Mouse (Mus musculus) gastrocnemius, postnatal 36 days (tissue): Measurements from ENCODE around the gene Ncor2. TPM values are rescaled to one million over a fixed set of nuclear protein-coding genes. Genes with fewer than 3 reads are reported as not detected.
"Not testable (repeated sequence)": the region's sequence is repeated elsewhere in the genome, so short reads cannot be mapped to it uniquely, and the experiment has no call there.

Experiments used
- DNase-seq, 2 experiments: peaks; one replicate each; pipeline ENCODE4 v3.0.0; 2022
- intact Hi-C: fragments of 180-260 bp; cut with DNase I; formaldehyde crosslinking; loops from one replicate; pipeline ENCODE4 v1.15.1; 2025
- long read RNA-seq, 2 experiments: library from polyadenylated mRNA; stranded (forward); transcript quantifications; one replicate each; pipeline ENCODE4 v2.0.0; 2021
- total RNA-seq, 2 experiments: library from RNA; stranded (reverse); gene quantifications; 2 replicates each; pipeline ENCODE4 v1.2.3; 2021

Gene Ncor2
- total RNA-seq = 100 to 1,000 TPM; 102 to 112 TPM
- long read RNA-seq, experiment 1, partial matches to known transcripts = 8 of 61 reads
- long read RNA-seq, experiment 1, other reads (novel, unspliced or antisense) = 52 of 61 reads
- long read RNA-seq, experiment 2, partial matches to known transcripts = 6 of 49 reads
- long read RNA-seq, experiment 2, other reads (novel, unspliced or antisense) = 41 of 49 reads

DNA sequence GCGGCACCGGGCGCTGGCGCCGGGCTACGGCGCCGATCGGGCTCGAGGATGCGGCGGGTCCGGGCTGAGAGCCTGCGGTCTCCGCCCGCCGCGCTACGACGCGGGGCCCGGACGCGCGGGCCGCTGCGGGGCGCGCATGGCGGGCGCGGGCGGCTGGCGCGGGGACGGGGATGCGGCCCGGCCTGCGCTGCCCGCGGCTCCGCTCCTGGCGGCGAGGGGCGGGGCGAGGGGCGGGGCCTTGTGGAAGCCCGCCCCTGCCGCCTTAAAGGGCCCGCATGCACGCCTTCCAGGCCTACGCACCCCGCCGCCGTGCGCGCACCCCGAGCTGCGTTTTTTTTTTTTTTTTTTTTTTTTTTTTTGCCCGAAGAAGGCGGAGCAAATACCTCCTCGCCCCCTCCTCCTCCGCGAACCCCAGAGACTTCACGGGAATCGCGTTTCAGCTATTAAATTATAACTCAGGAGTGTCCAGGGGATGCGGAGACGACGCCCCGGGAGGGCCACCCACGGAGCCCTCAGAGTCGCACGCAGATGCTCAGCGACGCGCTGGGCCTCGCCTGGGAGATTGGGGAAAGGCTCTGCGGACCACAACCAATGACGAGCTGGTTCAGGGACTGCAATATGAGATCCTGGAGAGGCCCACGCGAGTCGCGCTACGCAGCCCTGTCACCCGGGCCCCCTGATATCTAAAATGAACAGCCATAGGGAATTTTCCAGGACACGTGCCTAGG lies at the start of gene Ncor2:
Gene Ncor2, minus strand, starts transcription at position 213 of the 728 bp plus-strand sequence.
- intact Hi-C loops = loop anchor here (5.0 kb wide), 3 partner anchors 37 to 72 kb away; no protein-coding TSS in a partner anchor

DNA sequence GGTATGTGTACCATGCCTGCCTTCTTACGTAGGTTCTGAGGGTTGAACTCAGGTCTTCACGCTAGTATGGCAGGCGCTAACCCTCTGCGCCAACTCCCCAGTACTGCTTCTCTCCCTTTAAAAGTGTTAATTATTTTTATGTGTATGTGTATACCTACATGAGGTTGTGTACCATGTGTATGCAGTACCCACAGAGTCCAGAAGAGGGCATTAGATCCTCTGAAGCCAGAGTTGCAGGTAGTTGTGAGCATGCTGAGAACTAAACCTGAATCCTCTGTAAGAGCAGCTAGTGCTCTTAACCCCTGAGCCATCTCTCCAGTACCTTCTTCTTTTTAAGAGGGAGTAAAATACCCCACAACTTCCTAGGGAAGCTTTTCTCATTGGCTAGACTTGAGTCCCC lies 48.7 kb upstream of the Ncor2 start:
- intact Hi-C loops = no loop called here
- DNase-seq = no peak

More for the DNA sequence above, at the start of gene Ncor2:
- peak; percentile 62 to 75 for DNase-seq

GRCm38 (mm10) chr5:125226229-125226634 lies 47.2 kb upstream of the Ncor2 start:
- intact Hi-C loops = no loop called here
- peak; percentile 34 to 44 for DNase-seq

GRCm38 (mm10) chr5:125224925-125225324 lies 45.9 kb upstream of the Ncor2 start:
- no peak for DNase-seq
- intact Hi-C loops = no loop called here

DNA sequence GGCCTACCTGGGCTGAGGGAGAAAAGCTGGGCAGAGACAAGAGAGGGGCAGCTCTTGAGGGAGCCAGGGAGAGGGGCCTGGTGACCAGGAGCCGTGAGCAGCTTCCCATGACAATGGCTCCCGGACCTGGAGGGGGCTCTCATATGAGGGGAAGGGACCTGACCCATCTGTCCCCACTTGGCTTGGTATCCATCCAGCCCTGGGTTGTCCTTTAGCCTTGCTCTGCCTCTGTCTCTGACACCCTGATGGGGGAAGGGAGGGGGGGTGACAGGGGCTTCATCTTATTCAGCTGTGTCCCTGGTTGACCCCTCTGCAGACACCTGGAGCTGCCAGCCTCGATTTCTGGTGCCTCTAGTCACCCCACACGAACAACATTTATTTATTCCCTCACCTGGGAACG lies 44.9 kb upstream of the Ncor2 start:
- DNase-seq = no peak

DNA sequence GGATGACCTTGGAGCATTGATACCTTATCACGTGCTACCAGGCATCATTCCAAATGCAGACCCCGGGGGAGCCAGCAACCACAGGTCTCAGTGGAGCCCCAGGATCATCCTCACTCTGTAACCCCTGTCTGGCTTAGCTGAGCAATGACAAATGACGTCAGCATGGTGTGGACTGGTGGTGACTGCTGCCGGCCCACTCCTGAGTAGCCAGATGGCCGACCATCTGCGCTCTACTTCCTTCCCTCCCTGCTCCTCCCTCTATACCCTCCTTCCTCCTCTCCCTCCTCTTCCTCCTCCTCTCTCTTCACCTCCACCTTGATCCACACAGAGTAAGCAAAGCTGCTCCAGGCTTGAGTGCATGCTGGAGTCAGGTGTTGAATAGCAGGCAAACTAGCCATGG lies 43.7 kb upstream of the Ncor2 start:
- intact Hi-C loops = no loop called here

More for the DNA sequence above, 44.9 kb upstream of the Ncor2 start:
- intact Hi-C loops = no loop called here

DNA sequence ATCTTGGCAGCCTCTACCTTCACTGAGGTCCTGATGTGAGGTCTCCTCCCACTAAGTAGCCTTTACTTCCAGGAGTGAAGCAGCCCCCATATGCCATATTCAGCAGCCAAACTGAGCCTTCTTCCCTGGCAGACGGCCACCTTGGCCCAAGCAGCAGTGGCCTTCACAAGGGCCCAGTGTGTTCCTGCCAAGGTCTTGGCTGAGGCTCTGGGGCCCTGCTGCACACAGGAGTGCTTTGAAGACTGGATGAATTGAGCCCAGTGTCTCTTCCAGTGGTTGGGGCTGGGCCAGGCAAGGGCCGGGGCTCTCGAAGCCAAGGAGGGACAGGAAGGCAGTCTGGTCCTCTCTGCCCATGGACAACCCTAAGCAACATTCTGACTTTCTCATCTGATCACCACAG lies 42.8 kb upstream of the Ncor2 start:
- intact Hi-C loops = no loop called here
- peak; percentile 59 to 63 for DNase-seq

More for the DNA sequence above, 43.7 kb upstream of the Ncor2 start:
- DNase-seq = no peak

GRCm38 (mm10) chr5:125217426-125218170 lies 38.6 kb upstream of the Ncor2 start:
- intact Hi-C loops = loop anchor here (2.0 kb wide), 1 partner anchor 23 kb away; no protein-coding TSS in a partner anchor
- no peak for DNase-seq

- DNase-seq = peak in 1 of 2 experiments; percentile 50
- intact Hi-C loops = no loop called here
These were observed 37.0 kb upstream of the Ncor2 start for GRCm38 (mm10) chr5:125215930-125216459.

GRCm38 (mm10) chr5:125215346-125215929 lies 36.4 kb upstream of the Ncor2 start:
- peak in 1 of 2 experiments; percentile 49 for DNase-seq
- intact Hi-C loops = no loop called here

DNA sequence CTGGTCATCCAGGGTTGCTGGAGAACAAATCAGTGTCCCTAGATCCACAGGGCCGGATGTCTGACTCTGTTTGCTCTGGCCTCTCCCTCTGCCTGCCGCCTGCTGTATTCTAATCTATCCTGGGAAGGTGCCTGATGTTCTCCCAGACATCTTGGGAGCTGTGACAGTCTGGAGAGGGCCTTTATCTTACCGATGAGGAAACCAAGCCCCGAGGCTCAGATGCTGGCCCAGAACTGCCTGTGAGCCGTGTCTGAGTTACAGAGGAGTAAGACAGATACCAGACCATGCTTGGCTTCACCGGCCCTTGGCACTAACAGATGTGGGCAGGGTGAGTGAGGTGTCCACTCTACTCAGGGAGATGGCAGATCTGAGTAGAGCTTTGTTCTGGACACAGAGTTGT lies 35.0 kb upstream of the Ncor2 start:
- no peak for DNase-seq
- intact Hi-C loops = no loop called here

DNA sequence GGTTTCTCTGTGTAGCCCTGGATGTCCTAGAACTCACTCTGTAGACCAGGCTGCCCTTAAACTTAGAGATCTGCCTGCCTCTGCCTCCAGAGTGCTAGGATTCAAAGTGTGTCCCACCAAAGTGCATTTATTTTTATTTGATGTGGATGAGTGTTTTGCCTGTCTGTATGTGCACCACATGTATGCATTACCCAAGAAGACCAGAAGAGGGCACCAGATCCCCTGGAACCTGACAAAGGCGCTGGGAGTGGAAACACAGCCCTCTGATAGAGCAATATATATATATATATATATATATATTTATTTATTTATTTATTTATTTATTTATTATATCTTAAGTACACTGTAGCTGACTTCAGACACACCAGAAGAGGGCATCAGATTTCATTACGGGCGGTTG lies 25.9 kb upstream of the Ncor2 start:
- DNase-seq, intact Hi-C loops: not testable (repeated sequence)

- no peak for DNase-seq
These were observed 25.3 kb upstream of the Ncor2 start for GRCm38 (mm10) chr5:125204199-125204815.

DNA sequence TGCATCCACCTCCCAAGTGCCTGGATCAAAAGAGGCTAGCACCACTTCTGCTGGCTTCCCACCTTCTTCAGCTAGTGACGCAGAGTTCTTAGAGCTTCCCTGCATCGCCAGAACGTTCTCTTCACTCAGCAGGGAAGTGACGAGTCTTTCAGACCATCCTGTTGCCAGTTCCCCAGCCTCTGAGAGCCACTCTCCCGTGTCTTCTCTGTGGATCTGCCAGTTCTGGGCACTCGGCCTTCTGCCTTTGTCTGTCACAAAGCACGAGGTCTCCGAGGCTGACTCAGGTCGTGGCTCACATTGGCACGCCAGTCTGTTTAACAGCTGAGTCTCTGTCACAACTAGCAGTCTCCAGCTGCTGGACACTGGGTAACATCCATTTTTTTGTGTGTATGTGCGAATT lies 24.7 kb upstream of the Ncor2 start:
- DNase-seq = no peak
- intact Hi-C loops = no loop called here

More at GRCm38 (mm10) chr5:125204199-125204815, 25.3 kb upstream of the Ncor2 start:
- intact Hi-C loops = no loop called here

- intact Hi-C loops = no loop called here
- DNase-seq = no peak
These were observed 24.1 kb upstream of the Ncor2 start for GRCm38 (mm10) chr5:125203099-125203498.

DNA sequence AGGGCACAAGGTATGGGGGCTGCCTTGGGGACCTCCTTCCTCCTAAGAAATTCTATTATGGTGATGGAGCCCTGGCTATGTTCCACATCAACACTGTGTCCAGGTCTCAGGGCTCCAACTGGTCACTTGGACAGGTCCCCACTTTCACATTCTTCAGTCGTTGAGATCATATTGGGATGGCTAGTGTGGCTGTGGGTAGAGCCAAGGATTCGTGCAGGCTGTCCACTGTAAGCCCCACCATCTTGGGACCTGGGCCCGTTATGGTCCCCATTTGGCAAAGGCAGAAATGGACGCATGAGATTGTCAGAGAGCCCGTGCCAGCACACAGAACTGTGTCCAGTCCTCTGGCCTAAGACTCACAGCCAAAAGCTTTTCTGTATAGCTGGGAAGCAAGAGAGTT lies 23.1 kb upstream of the Ncor2 start:
- intact Hi-C loops = no loop called here
- no peak for DNase-seq

DNA sequence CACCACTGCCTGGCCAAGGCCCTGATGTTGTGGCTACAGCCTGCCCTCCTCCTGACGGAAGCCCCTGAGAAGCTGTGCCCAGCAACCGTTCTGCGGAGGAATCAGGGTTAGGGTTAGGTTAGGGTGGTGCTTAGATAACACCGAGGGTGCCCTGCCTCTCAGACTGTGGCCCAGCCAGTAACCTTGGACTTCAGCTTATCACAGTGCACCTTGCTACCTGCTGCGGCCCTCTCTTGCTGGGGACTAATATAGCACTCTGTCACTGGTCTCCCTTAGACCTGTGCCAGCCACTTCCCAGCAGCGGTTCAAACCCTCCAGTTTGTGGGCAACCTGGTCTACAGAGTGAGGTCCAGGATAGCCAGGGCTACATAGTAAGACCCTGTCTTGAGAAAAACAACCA lies 20.1 kb upstream of the Ncor2 start:
- no peak for DNase-seq
- intact Hi-C loops = no loop called here

DNA sequence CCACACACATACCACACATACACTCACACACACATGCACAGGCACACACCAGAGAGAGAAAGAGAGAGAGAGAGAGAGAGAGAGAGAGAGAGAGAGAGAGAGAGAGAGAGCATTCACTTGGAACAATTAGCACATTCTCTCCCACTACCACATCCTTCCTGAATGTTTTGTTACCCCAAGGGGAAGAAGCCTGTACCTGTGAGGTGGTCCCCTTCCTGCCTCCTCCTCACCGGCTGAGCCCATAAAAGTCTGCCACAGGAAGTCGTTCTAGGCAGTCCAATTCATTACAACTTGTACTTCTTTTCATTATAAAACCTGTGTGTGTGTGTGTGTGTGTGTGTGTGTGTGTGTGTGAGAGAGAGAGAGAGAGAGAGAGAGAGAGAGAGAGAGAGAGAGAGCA lies 18.3 kb upstream of the Ncor2 start:
- DNase-seq, intact Hi-C loops: not testable (repeated sequence)

GRCm38 (mm10) chr5:125196054-125196453 lies 17.0 kb upstream of the Ncor2 start:
- no peak for DNase-seq
- intact Hi-C loops = no loop called here

DNA sequence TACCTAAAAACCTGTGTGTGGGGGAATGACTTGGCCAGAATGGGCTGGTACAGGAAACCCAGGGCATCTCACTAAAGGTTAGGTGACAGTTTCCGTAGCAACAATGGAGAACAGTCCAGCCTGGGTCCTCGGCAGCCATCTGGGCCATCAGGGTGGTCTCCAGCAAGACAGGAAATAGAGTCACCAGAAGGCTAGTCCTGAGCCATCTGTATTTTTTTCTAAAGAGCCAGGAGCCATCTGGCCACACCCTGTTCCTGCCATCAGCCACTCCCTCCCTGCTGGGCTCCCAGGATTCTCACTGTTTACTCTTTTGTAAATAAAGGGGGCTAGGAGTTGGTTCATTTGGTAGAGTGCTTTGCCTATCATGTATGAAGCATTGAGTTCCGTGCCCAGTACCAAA lies 16.1 kb upstream of the Ncor2 start:
- DNase-seq = no peak
- intact Hi-C loops = no loop called here
